Mouse (Mus musculus) limb, embryonic 15.5 days (tissue): ENCODE results near the gene Tinagl1. TPM values are rescaled to one million over a fixed set of nuclear protein-coding genes. Genes with fewer than 3 reads are reported as not detected.

ENCODE experiments used
- ATAC-seq: fragments of 200-750 bp; cut with Nextera tagmentation; 2 replicates; pipeline ENCODE4 v1.8.0; 2017; ENCODE audit warnings: low read depth, moderate TSS enrichment; ENCODE audit not compliant: insufficient number of reproducible peaks, low FRiP score, low TSS enrichment
- H3K27ac ChIP-seq: fragments of 300-500 bp; sonication (generic); 2 replicates; pipeline ENCODE4 v1.5.1; 2015; ENCODE audit warnings: moderate library complexity, mild to moderate bottlenecking, inconsistent platforms
- H3K27me3 ChIP-seq: fragments of 300-500 bp; sonication (generic); 2 replicates; pipeline ENCODE4 v1.6.1; 2015; ENCODE audit warnings: inconsistent platforms
- H3K36me3 ChIP-seq: fragments of 300-500 bp; sonication (generic); 2 replicates; pipeline ENCODE4 v1.6.1; 2015; ENCODE audit warnings: inconsistent platforms
- H3K4me1 ChIP-seq: fragments of 300-500 bp; sonication (generic); 2 replicates; pipeline ENCODE4 v1.6.1; 2015; ENCODE audit warnings: inconsistent platforms
- H3K4me2 ChIP-seq: fragments of 300-500 bp; sonication (generic); 2 replicates; pipeline ENCODE4 v1.6.1; 2015; ENCODE audit warnings: mild to moderate bottlenecking, inconsistent platforms
- H3K4me3 ChIP-seq: fragments of 300-500 bp; sonication (generic); 2 replicates; pipeline ENCODE4 v1.5.1; 2015; ENCODE audit warnings: mild to moderate bottlenecking, inconsistent platforms
- H3K9ac ChIP-seq: fragments of 300-500 bp; sonication (generic); 2 replicates; pipeline ENCODE4 v1.6.1; 2015; ENCODE audit warnings: inconsistent platforms
- H3K9me3 ChIP-seq: fragments of 300-500 bp; sonication (generic); 2 replicates; pipeline ENCODE4 v1.6.1; 2016; ENCODE audit warnings: inconsistent platforms
- WGBS: fragments of 180-500 bp; shearing (Covaris S2); methylation state at CpG from one replicate; pipeline ENCODE4 v1.1.7; 2015; 5-methylcytosine and 5-hydroxymethylcytosine counted together
- polyA plus RNA-seq: library from polyadenylated mRNA; unstranded; fragments of >200 nt; fragmentation: Nextera tagmentation; extraction: Ambion mirVana; gene quantifications from 2 replicates; pipeline ENCODE4 v1.2.1, GENCODE M21; 2015

The Tinagl1 gene
- polyA plus RNA-seq, 1 experiment from 2014 or later, result 31.0 TPM

- Histone ChIP-seq H3K4me3 (no peak overlapping the region), H3K4me1 (peaks cover 13% of the 10 kb centered on the region), H3K27me3 (peaks cover 22% of the 10 kb centered on the region), H3K9ac (no peak overlapping the region), H3K36me3 (peaks cover 4% of the 10 kb centered on the region; the same call in 1 of the 2 replicates), H3K4me2 (no peak overlapping the region), H3K9me3 (no peaks in the 10 kb centered on the region), H3K27ac (no peak overlapping the region)
- no peak for ATAC-seq
- 51% methylated on average over 6 of the region's 6 CpGs for WGBS
Measured at GRCm38 (mm10) chr4:130133399-130133798, 41.5 kb downstream of the Tinagl1 start.

- Histone ChIP-seq H3K9me3 (no peaks in the 10 kb centered on the region), H3K27ac (no peak overlapping the region), H3K36me3 (peaks cover 22% of the 10 kb centered on the region), H3K4me1 (peaks cover 10% of the 10 kb centered on the region; the same call in 1 of the 2 replicates), H3K4me2 (no peak overlapping the region), H3K9ac (no peak overlapping the region), H3K4me3 (no peak overlapping the region), H3K27me3 (peaks cover 6% of the 10 kb centered on the region)
- 86% methylated on average over 7 of the region's 7 CpGs for WGBS
- ATAC-seq, result no peak
Measured at GRCm38 (mm10) chr4:130131448-130132105, 43.3 kb downstream of the Tinagl1 start.

GRCm38 (mm10) chr4:130130641-130131350 lies 44.1 kb downstream of the Tinagl1 start:
- no peak overlapping the region for H3K9ac ChIP-seq
- no peak overlapping the region for H3K4me2 ChIP-seq
- peaks cover 10% of the 10 kb centered on the region; the same call in 1 of the 2 replicates for H3K4me1 ChIP-seq
- no peaks in the 10 kb centered on the region for H3K27me3 ChIP-seq
- 54% methylated on average over 13 of the region's 13 CpGs for WGBS
- ATAC-seq, result no peak
- peaks cover 30% of the 10 kb centered on the region for H3K36me3 ChIP-seq
- no peaks in the 10 kb centered on the region for H3K9me3 ChIP-seq
- H3K4me3 ChIP-seq, result no peak overlapping the region
- H3K27ac ChIP-seq, result no peak overlapping the region

DNA sequence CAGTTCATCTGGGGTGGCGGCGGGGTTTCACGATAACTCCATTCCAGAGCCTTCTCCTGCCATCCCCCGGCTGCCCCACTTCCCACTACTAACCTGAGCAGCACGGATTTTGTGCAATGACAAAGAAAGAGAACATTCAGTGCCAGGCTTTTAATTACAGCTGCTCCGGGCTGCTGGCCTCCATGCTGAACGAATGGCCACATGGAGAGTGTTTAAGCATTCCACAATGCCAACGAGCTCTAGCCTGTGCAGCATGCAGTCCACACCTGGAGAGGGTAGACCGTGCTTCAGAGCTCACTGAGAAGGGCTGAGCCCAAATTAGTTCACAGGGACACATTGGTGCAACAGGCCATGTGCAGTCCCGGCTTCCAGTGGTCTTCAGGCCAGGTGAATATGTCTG lies 44.8 kb downstream of the Tinagl1 start:
- no peak for ATAC-seq
- Histone ChIP-seq H3K9ac (no peak overlapping the region), H3K27ac (no peak overlapping the region), H3K4me3 (no peak overlapping the region), H3K4me2 (no peak overlapping the region), H3K36me3 (peaks cover 37% of the 10 kb centered on the region), H3K9me3 (no peaks in the 10 kb centered on the region), H3K27me3 (no peaks in the 10 kb centered on the region), H3K4me1 (peaks cover 10% of the 10 kb centered on the region; the same call in 1 of the 2 replicates)
- 72% methylated on average over 10 of the region's 10 CpGs for WGBS

GRCm38 (mm10) chr4:130128907-130129306 lies 46.0 kb downstream of the Tinagl1 start:
- ATAC-seq, result no peak
- 78% methylated on average over 5 of the region's 5 CpGs for WGBS
- Histone ChIP-seq H3K4me3 (no peak overlapping the region), H3K9ac (no peak overlapping the region), H3K27ac (no peak overlapping the region), H3K9me3 (no peaks in the 10 kb centered on the region), H3K36me3 (peaks cover 49% of the 10 kb centered on the region), H3K4me2 (no peak overlapping the region), H3K27me3 (no peaks in the 10 kb centered on the region), H3K4me1 (peaks cover 10% of the 10 kb centered on the region; the same call in 1 of the 2 replicates)

GRCm38 (mm10) chr4:130125935-130126334 lies 49.0 kb downstream of the Tinagl1 start:
- Histone ChIP-seq H3K36me3 (peaks cover 78% of the 10 kb centered on the region), H3K27ac (no peak overlapping the region), H3K27me3 (no peaks in the 10 kb centered on the region), H3K9me3 (no peaks in the 10 kb centered on the region), H3K4me3 (no peak overlapping the region), H3K4me2 (no peak overlapping the region), H3K9ac (no peak overlapping the region), H3K4me1 (peaks cover 9% of the 10 kb centered on the region; the same call in 1 of the 2 replicates)
- no peak for ATAC-seq
- 33% methylated on average over 5 of the region's 5 CpGs for WGBS

DNA sequence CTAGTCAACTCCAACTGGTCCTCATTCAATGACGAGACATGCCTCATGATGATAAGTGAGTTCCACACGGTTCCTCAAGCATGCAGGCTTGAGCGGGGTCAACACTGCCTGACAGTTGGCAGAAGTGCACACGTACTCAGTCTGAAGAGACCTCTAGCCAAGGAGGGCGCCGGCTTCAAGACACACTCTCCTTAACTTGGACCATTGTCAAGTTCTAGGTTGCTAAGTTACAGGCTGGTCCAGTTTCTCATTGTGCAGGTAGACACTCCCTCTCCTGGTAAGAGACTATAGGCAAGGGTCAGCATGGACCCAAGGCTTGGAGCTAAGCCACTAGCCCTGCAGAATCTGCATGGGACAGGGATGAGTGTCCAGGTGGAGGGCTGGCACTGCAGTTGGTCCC lies 49.8 kb downstream of the Tinagl1 start:
- Histone ChIP-seq H3K9me3 (no peaks in the 10 kb centered on the region), H3K4me3 (no peak overlapping the region), H3K27me3 (no peaks in the 10 kb centered on the region), H3K27ac (no peak overlapping the region), H3K9ac (no peak overlapping the region), H3K4me1 (peaks cover 1% of the 10 kb centered on the region; the same call in 1 of the 2 replicates), H3K36me3 (peaks cover 85% of the 10 kb centered on the region), H3K4me2 (no peak overlapping the region)
- 94% methylated on average over 6 of the region's 6 CpGs for WGBS
- no peak for ATAC-seq

DNA sequence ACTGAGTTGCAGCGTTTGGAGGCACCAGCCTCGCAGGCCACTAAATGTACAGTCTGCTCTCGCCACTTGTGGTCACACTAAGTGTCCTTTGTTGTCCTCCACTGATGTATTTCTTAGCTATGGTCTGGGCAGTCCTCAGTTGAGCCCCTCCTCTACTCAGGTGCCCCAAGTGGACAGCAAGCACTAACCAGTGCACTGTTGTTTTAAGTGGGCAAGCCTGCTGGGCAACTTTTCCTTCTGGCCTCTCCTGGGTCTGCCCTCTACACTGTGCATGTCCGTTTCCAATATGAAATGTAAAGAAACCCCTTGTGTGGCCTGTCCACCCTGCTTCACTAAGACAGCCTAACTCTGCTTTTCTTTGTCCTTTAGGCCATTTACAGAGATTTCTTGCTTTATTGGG lies 50.8 kb downstream of the Tinagl1 start:
- Histone ChIP-seq H3K9ac (no peak overlapping the region), H3K4me2 (no peak overlapping the region)
- ATAC-seq, result no peak

DNA sequence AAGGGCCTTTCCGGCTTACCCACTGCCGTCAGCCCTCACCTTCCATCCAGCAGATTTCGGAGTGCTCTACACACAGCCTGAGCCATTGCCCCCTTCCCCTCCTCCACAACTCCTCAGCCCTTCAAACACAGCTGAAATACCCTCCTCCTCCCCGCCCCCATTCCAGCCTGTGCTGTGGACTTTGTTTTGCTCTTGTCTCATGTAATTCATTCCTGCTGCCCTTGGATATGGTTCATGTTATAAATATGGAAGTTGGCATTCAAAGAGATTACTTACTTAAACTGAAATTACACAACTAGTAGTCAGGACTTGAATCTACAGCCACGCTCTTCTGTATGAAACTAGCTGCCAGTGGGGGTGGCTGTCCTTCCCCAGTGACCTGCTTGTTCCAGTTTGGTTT lies 51.9 kb downstream of the Tinagl1 start:
- ATAC-seq, result no peak
- no peak overlapping the region for H3K9ac ChIP-seq
- H3K27ac ChIP-seq, result no peak overlapping the region
- H3K4me3 ChIP-seq, result no peak overlapping the region
- H3K9me3 ChIP-seq, result no peaks in the 10 kb centered on the region
- 91% methylated on average over 5 of the region's 5 CpGs for WGBS
- peaks cover 77% of the 10 kb centered on the region for H3K36me3 ChIP-seq
- no peaks in the 10 kb centered on the region for H3K4me1 ChIP-seq
- no peak overlapping the region for H3K4me2 ChIP-seq
- no peaks in the 10 kb centered on the region for H3K27me3 ChIP-seq

More for the DNA sequence above, 50.8 kb downstream of the Tinagl1 start:
- WGBS, result 87% methylated on average over 4 of the region's 4 CpGs
- Histone ChIP-seq H3K4me3 (no peak overlapping the region), H3K27ac (no peak overlapping the region), H3K9me3 (no peaks in the 10 kb centered on the region), H3K27me3 (no peaks in the 10 kb centered on the region), H3K4me1 (no peaks in the 10 kb centered on the region), H3K36me3 (peaks cover 85% of the 10 kb centered on the region)

GRCm38 (mm10) chr4:130121560-130121959 lies 53.4 kb downstream of the Tinagl1 start:
- H3K9me3 ChIP-seq, result no peaks in the 10 kb centered on the region
- no peak for ATAC-seq
- 76% methylated on average over 8 of the region's 8 CpGs for WGBS
- H3K4me1 ChIP-seq, result no peaks in the 10 kb centered on the region
- no peak overlapping the region for H3K4me3 ChIP-seq
- no peak overlapping the region for H3K4me2 ChIP-seq
- H3K27me3 ChIP-seq, result no peaks in the 10 kb centered on the region
- no peak overlapping the region for H3K27ac ChIP-seq
- peaks cover 67% of the 10 kb centered on the region for H3K36me3 ChIP-seq
- H3K9ac ChIP-seq, result no peak overlapping the region

DNA sequence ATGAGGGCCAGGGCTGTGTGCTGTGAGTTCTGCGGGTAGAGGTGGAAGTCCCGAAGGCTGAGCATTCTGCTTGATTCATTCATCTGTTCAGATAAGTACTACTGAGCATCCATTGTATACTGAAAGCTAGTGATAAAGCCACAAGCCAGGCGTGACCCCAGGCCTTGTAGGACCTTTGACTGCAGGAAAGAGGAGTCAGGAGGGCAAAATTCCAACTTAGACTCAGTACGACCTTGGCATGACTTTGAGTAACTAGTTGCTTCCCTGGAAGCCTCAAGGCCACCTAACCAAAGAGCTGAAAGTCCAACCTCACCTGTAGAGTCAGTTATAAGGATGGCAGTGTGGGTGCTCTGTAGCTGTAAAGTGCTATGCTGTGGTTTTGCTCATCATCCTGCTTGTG lies 54.2 kb downstream of the Tinagl1 start:
- no peaks in the 10 kb centered on the region for H3K27me3 ChIP-seq
- H3K36me3 ChIP-seq, result peaks cover 59% of the 10 kb centered on the region
- H3K4me1 ChIP-seq, result no peaks in the 10 kb centered on the region
- no peak overlapping the region for H3K9ac ChIP-seq
- H3K27ac ChIP-seq, result no peak overlapping the region
- WGBS, result 90% methylated on average over 4 of the region's 4 CpGs
- ATAC-seq, result no peak
- H3K4me2 ChIP-seq, result no peak overlapping the region
- H3K4me3 ChIP-seq, result no peak overlapping the region
- no peaks in the 10 kb centered on the region for H3K9me3 ChIP-seq
